Mouse (Mus musculus): Measurements from ENCODE around the gene Tspear.

GRCm38 (mm10) chr10:77670710-77671109 is 15.7 kb upstream of the Tspear start:
- TF ChIP-seq CTCF (IDR thresholded peaks at IDR 0.05; ENCODE audit: extremely low read depth, insufficient read depth, insufficient read length, insufficient replicate concordance) (no peak), POLR2A (IDR thresholded peaks at IDR 0.05; ENCODE audit: low read depth, low read length) (no peak)
